Mouse (Mus musculus): Measurements from ENCODE around the gene Efemp2.

GRCm38 (mm10) chr19:5444954-5445353 lies 28.8 kb upstream of the Efemp2 start:
- no peak for TF ChIP-seq CTCF (IDR thresholded peaks at IDR 0.05; ENCODE audit: low read depth, low read length)
- TF ChIP-seq POLR2A (IDR thresholded peaks at IDR 0.05; ENCODE audit: borderline replicate concordance, low read depth, low read length), result no peak
